Mouse (Mus musculus): ENCODE measurements around the gene Inha.

Gene Inha

GRCm38 (mm10) chr1:75507006-75507405 is at the start of gene Inha:
Gene Inha (plus strand): TSS chr1:75507077.
- no peak for DNase-seq (ENCODE audit: low read depth in 1 of 2, low spot score in 2 of 2)

GRCm38 (mm10) chr1:75457710-75458024 is 49.2 kb upstream of the Inha start:
- DNase-seq (ENCODE audit: low read depth in 1 of 2, low spot score in 2 of 2), result no peak

- DNase-seq (ENCODE audit: low read depth in 1 of 2, low spot score in 2 of 2), result no peak
These were observed 48.7 kb upstream of the Inha start for GRCm38 (mm10) chr1:75458025-75458788.

GRCm38 (mm10) chr1:75458789-75459684 is 47.8 kb upstream of the Inha start:
- DNase-seq (ENCODE audit: low read depth in 1 of 2, low spot score in 2 of 2), result no peak

- DNase-seq (ENCODE audit: low read depth in 1 of 2, low spot score in 2 of 2), result no peak
These were observed 46.6 kb upstream of the Inha start for GRCm38 (mm10) chr1:75460297-75460696.

GRCm38 (mm10) chr1:75462636-75463035 is 44.2 kb upstream of the Inha start:
- no peak for DNase-seq (ENCODE audit: low read depth in 1 of 2, low spot score in 2 of 2)

- no peak for DNase-seq (ENCODE audit: low read depth in 1 of 2, low spot score in 2 of 2)
These were observed 43.1 kb upstream of the Inha start for GRCm38 (mm10) chr1:75463652-75464204.

- peak in 1 of 2 experiments; percentile 25 for DNase-seq (ENCODE audit: low read depth in 1 of 2, low spot score in 2 of 2)
These were observed 39.5 kb upstream of the Inha start for GRCm38 (mm10) chr1:75467215-75467927.

GRCm38 (mm10) chr1:75469287-75469825 is 37.5 kb upstream of the Inha start:
- no peak for DNase-seq (ENCODE audit: low read depth in 1 of 2, low spot score in 2 of 2)

- DNase-seq (ENCODE audit: low read depth in 1 of 2, low spot score in 2 of 2), result no peak
These were observed 30.4 kb upstream of the Inha start for GRCm38 (mm10) chr1:75476441-75476840.

- DNase-seq (ENCODE audit: low read depth in 1 of 2, low spot score in 2 of 2), result peak in 1 of 2 experiments; percentile 26
These were observed 29.5 kb upstream of the Inha start for GRCm38 (mm10) chr1:75477264-75477965.

GRCm38 (mm10) chr1:75477966-75478290 is 28.9 kb upstream of the Inha start:
- no peak for DNase-seq (ENCODE audit: low read depth in 1 of 2, low spot score in 2 of 2)

GRCm38 (mm10) chr1:75478497-75478896 is 28.4 kb upstream of the Inha start:
- DNase-seq (ENCODE audit: low read depth in 1 of 2, low spot score in 2 of 2), result no peak

GRCm38 (mm10) chr1:75478916-75479634 is 27.8 kb upstream of the Inha start, which contains the start of the genes Chpf and Tmem198:
Gene Chpf (minus strand): TSS chr1:75479307.
Gene Tmem198 (plus strand): TSS chr1:75479532.
- peak; percentile 66 to 84 for DNase-seq (ENCODE audit: low read depth in 1 of 2, low spot score in 2 of 2)

- no peak for DNase-seq (ENCODE audit: low read depth in 1 of 2, low spot score in 2 of 2)
These were observed 27.3 kb upstream of the Inha start for GRCm38 (mm10) chr1:75479635-75479989.

- DNase-seq (ENCODE audit: low read depth in 1 of 2, low spot score in 2 of 2), result no peak
These were observed 26.8 kb upstream of the Inha start for GRCm38 (mm10) chr1:75480036-75480435.

GRCm38 (mm10) chr1:75480735-75481134 is 26.1 kb upstream of the Inha start:
- no peak for DNase-seq (ENCODE audit: low read depth in 1 of 2, low spot score in 2 of 2)

- DNase-seq (ENCODE audit: low read depth in 1 of 2, low spot score in 2 of 2), result no peak
These were observed 20.3 kb upstream of the Inha start for GRCm38 (mm10) chr1:75486561-75486960.

GRCm38 (mm10) chr1:75487040-75487404 is 19.9 kb upstream of the Inha start:
- no peak for DNase-seq (ENCODE audit: low read depth in 1 of 2, low spot score in 2 of 2)

Measured in monocyte, adult 2 months (primary cell).